Mouse (Mus musculus) stomach, postnatal 0 days (tissue): Measurements from ENCODE around the gene Dhx40. TPM values are rescaled to one million over a fixed set of nuclear protein-coding genes. Genes with fewer than 3 reads are reported as not detected.

ENCODE experiments used
- ATAC-seq: fragments of 200-750 bp; cut with Nextera tagmentation; 2 replicates; pipeline ENCODE4 v1.8.0; 2017; ENCODE audit not compliant: low FRiP score, low TSS enrichment
- DNase-seq: peaks from one replicate; pipeline ENCODE4 v3.0.0-alpha.2; 2016; ENCODE audit warnings: low spot score
- H3K27ac ChIP-seq: fragments of 300-500 bp; sonication (generic); replicated peaks from 2 replicates; pipeline ENCODE4 v1.5.1; 2014; ENCODE audit warnings: mild to moderate bottlenecking, control low read depth
- H3K27me3 ChIP-seq: fragments of 300-500 bp; sonication (generic); 2 replicates; pipeline ENCODE4 v1.6.1; 2014; ENCODE audit warnings: low read length; ENCODE audit not compliant: control insufficient read depth, insufficient read depth
- H3K36me3 ChIP-seq: fragments of 300-500 bp; sonication (generic); 2 replicates; pipeline ENCODE4 v1.6.1; 2014; ENCODE audit warnings: low read length, mixed read lengths; ENCODE audit not compliant: control insufficient read depth, insufficient read depth
- H3K4me1 ChIP-seq: fragments of 300-500 bp; sonication (generic); replicated peaks from 2 replicates; pipeline ENCODE4 v1.6.1; 2014; ENCODE audit warnings: antibody characterized with exemption; ENCODE audit not compliant: control insufficient read depth, insufficient read depth
- H3K4me2 ChIP-seq: fragments of 300-500 bp; sonication (generic); replicated peaks from 2 replicates; pipeline ENCODE4 v1.6.1; 2014; ENCODE audit warnings: low read depth, mild to moderate bottlenecking, control low read depth, moderate library complexity
- H3K4me3 ChIP-seq: fragments of 300-500 bp; sonication (generic); 2 replicates; pipeline ENCODE4 v1.5.1; 2014; ENCODE audit warnings: low read depth, low read length, control low read depth
- H3K9ac ChIP-seq: fragments of 300-500 bp; sonication (generic); 2 replicates; pipeline ENCODE4 v1.6.1; 2014; ENCODE audit warnings: mild to moderate bottlenecking, low read length, control low read depth, mixed read lengths
- H3K9me3 ChIP-seq: fragments of 300-500 bp; sonication (generic); 2 replicates; pipeline ENCODE4 v1.6.1; 2016; ENCODE audit warnings: low read length; ENCODE audit not compliant: control insufficient read depth
- CTCF ChIP-seq: IDR thresholded peaks from 2 replicates; pipeline ENCODE4 v1.5.1; 2016; ENCODE audit warnings: antibody characterized with exemption, low read depth, mild to moderate bottlenecking, moderate library complexity
- EP300 ChIP-seq: optimal IDR thresholded peaks from 2 replicates; pipeline ENCODE3; 2016; ENCODE audit warnings: antibody characterized with exemption
- WGBS: fragments of 180-500 bp; shearing (Covaris S2); extraction: QIAGEN DNeasy Blood & Tissue Kit; methylation state at CpG from one replicate; pipeline ENCODE4 v1.1.7; 2014; 5-methylcytosine and 5-hydroxymethylcytosine counted together
- polyA plus RNA-seq: library from polyadenylated mRNA; unstranded; fragments of >200 nt; fragmentation: Nextera tagmentation; extraction: Ambion mirVana; gene quantifications from 2 replicates; pipeline ENCODE4 v1.2.1, GENCODE M21; 2015

Dhx40 gene
- polyA plus RNA-seq, 1 experiment from 2014 or later: 13.1 TPM

DNA sequence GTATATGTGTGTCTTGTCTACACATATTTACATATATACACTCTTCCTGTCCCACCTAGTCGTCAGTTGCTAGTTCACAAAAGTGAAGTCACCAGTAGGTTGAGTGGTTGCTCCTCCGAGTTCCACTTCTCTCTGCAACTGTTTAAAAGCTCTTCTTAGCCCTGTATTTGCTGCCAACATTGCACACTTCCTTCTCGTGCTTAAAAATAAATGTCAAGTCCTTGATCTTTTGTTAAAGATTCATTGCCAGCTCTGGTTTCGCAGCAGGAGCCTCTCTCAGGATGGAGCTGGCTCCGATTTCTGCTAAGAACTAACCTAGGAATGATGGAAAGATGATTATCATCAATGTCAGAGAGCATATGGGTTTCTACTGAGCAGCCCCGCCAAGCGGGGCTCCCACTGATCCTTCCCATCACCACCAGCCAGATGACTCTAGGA, 43.7 kb upstream of the Dhx40 start:
- Histone ChIP-seq H3K36me3 (no peaks in the 10 kb centered on the region), H3K4me2 (peak overlapping the region; percentile 9; the same call in 1 of the 2 replicates), H3K27me3 (no peaks in the 10 kb centered on the region), H3K4me3 (no peak overlapping the region), H3K9ac (no peak overlapping the region), H3K9me3 (no peaks in the 10 kb centered on the region), H3K27ac (peak overlapping the region; percentile 56), H3K4me1 (0 out of 2 replicates have a peak, but pooled peaks cover 2% of the 10 kb centered on the region)
- no peak for DNase-seq
- WGBS: 27% methylated on average over 7 of the region's 7 CpGs
- TF ChIP-seq EP300 (no peak), CTCF (no peak)
- no peak for ATAC-seq

DNA sequence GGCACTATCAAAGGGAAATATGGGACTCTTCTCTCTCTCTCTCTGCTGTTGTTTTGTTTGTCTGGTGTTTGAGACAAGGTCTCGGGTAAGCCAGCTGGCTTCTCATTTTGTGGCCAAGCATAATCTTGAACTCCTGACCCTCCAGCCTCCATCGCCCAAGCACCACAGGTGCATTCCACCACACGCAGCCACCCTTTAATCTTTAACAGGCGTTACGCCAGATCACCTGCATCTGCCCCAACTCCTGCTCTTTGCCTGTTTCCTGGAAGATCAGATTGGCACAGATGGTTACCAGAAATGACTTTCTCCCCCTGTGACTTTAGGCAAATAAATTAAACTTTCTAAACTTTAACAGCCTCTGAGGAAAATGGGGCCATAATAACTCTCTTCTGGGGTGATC, 36.3 kb upstream of the Dhx40 start:
- WGBS: 68% methylated on average over 5 of the region's 5 CpGs
- Histone ChIP-seq H3K36me3 (no peaks in the 10 kb centered on the region), H3K9ac (no peak overlapping the region), H3K9me3 (no peaks in the 10 kb centered on the region), H3K27ac (no peak overlapping the region), H3K27me3 (no peaks in the 10 kb centered on the region), H3K4me2 (no peak overlapping the region), H3K4me1 (no peaks in the 10 kb centered on the region), H3K4me3 (no peak overlapping the region)
- TF ChIP-seq EP300 (no peak), CTCF (no peak)
- DNase-seq (no peak), ATAC-seq (no peak)

DNA sequence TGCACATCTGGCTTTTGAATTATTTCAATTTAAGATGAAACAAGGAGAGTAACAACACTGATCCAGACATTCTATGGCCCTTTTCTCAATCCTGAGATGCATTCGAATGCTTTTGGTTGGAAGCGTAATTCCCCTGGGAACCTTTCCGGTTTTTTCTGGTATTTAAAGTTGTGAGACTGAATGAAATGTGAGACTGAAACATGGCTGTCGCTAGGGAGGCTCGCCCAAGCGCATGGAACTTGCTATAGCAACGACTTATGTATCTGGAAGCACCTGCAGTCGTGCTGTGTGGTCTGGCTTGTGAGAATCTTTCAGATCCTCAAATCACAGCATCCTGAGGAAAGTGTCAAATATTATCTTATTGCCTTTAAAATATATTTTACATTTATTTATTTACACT, 33.7 kb upstream of the Dhx40 start:
- H3K9me3 ChIP-seq: no peaks in the 10 kb centered on the region
- H3K27ac ChIP-seq: no peak overlapping the region
- H3K4me2 ChIP-seq: no peak overlapping the region
- H3K9ac ChIP-seq: no peak overlapping the region
- DNase-seq (no peak), ATAC-seq (no peak)
- no peaks in the 10 kb centered on the region for H3K4me1 ChIP-seq
- TF ChIP-seq EP300: no peak
- TF ChIP-seq CTCF: no peak
- no peak overlapping the region for H3K4me3 ChIP-seq
- H3K36me3 ChIP-seq: no peaks in the 10 kb centered on the region
- no peaks in the 10 kb centered on the region for H3K27me3 ChIP-seq
- WGBS: 72% methylated on average over 8 of the region's 8 CpGs

DNA sequence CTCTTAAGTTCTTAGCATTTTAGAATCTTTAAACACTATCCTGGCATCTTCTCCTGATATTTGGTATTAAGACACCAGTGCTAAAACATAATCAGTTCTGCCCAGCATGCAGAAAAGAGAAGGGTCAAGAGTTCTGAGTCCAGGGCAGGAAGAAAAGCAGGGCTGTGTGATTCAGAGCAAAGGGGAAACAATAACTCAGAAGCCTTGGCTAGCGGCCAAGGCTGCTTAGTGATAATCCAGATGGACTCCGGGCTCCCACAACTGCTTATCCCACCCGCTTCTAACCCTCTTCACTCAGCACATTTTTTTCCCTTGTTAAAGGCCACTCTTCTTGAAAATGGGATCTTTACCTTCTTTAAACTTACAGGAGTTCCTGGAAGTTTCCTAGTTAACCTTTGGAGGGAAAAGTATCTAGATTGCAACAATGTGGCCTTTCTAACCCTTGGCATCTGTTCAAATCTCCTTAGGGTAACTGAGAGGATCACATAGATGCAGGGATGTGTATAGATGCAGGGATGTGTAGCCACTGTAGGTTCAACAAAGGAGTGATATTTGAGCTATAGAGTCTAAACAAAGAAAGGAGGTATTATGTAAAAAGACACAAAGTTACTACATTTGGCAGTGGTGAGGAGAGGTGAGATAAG, 33.1 kb upstream of the Dhx40 start:
- DNase-seq (peak; percentile 74), ATAC-seq (peak; percentile 69; the same call in 1 of the 2 replicates)
- no peaks in the 10 kb centered on the region for H3K9me3 ChIP-seq
- H3K27ac ChIP-seq: no peak overlapping the region
- no peak overlapping the region for H3K9ac ChIP-seq
- H3K27me3 ChIP-seq: no peaks in the 10 kb centered on the region
- no peak overlapping the region for H3K4me2 ChIP-seq
- H3K36me3 ChIP-seq: no peaks in the 10 kb centered on the region
- no peak overlapping the region for H3K4me3 ChIP-seq
- WGBS: 0% methylated on average over 3 of the region's 3 CpGs
- no peak for TF ChIP-seq CTCF
- no peak for TF ChIP-seq EP300
- H3K4me1 ChIP-seq: no peaks in the 10 kb centered on the region

DNA sequence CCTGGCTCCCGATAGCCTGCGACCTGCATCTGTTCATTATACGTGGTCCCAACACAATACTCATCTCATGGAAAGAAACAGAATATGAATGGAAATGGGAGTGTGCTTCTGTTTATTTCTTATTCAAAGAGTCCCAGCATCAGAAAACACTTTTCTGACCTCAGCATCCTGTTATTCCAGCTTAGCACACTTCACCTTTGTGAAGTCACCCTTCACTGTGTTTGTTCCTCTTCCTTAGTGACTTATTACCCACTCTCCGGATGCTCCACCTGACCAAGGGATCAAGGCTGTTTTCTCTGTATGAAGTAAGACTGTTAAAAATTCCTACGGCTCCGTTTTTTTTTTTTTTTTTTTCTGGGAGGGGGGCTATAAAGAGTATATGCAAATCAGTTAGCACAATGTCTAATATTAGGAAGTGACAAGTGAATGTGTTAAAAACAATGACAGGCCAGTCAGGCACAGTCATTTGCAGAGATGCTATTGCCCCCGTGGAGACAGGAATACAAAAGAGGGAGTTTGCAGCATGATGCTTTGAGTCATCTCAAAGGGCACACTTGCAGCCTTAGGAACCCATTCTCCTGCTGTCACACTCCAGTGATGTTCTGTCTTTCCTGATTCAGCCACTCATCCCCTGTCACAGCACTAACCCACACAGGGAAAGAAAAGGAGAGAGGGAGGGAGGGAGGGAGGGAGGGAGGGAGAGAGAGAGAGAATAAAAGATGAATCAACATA, 32.3 kb upstream of the Dhx40 start:
- H3K4me1 ChIP-seq: no peaks in the 10 kb centered on the region
- peak overlapping the region; percentile 24; the same call in 1 of the 2 replicates for H3K27ac ChIP-seq
- H3K27me3 ChIP-seq: no peaks in the 10 kb centered on the region
- no peak overlapping the region for H3K4me3 ChIP-seq
- no peak for TF ChIP-seq CTCF
- TF ChIP-seq EP300: no peak
- no peaks in the 10 kb centered on the region for H3K36me3 ChIP-seq
- no peaks in the 10 kb centered on the region for H3K9me3 ChIP-seq
- no peak for DNase-seq
- no peak overlapping the region for H3K4me2 ChIP-seq
- 0 out of 2 replicates have a peak, but pooled peaks have one; percentile 41 for ATAC-seq
- 49% methylated on average over 7 of the region's 7 CpGs for WGBS
- no peak overlapping the region for H3K9ac ChIP-seq

DNA sequence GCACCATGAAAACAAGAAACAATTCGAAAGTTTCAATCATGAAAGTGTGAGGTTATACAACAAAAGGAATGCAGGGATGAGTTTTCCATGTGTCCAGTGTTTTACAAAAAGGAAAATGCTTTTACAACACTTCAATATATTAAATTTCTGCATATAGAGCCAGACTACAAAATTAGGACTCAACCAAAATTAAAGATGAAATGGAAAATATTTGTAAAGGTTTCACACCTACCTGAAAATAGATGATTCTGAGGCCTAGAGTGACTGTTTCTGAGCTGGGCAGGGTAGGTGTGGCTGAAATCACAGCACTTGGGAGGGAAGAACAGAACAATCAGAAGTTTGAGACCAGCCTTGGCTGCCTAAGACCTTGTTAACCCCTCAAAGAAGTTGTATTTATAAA, 31.2 kb upstream of the Dhx40 start:
- WGBS: 84% methylated on average over 1 of the region's 1 CpGs
- H3K4me1 ChIP-seq: no peaks in the 10 kb centered on the region
- DNase-seq (no peak), ATAC-seq (no peak)
- H3K9me3 ChIP-seq: no peaks in the 10 kb centered on the region
- no peak overlapping the region for H3K9ac ChIP-seq
- no peak overlapping the region for H3K4me3 ChIP-seq
- H3K36me3 ChIP-seq: no peaks in the 10 kb centered on the region
- no peak overlapping the region for H3K4me2 ChIP-seq
- no peak for TF ChIP-seq EP300
- TF ChIP-seq CTCF: no peak
- no peak overlapping the region for H3K27ac ChIP-seq
- H3K27me3 ChIP-seq: no peaks in the 10 kb centered on the region
